Mouse (Mus musculus) E14TG2a.4 (cell line): ENCODE data around the gene Cerkl.
A peak's percentile ranks its signal among the peaks of the same experiment; 100 is the strongest.

ENCODE experiments used
- H3K27me3 ChIP-seq: 2 replicates; pipeline ENCODE4 v1.6.1; 2014; ENCODE audit warnings: low read length, control low read depth; ENCODE audit not compliant: insufficient read depth
- H3K36me3 ChIP-seq: 2 replicates; pipeline ENCODE4 v1.6.1; 2014; ENCODE audit warnings: low read length, control low read depth; ENCODE audit not compliant: insufficient read depth
- H3K4me1 ChIP-seq: replicated peaks from 2 replicates; pipeline ENCODE4 v1.6.1; 2014; ENCODE audit warnings: low read depth, low read length, control low read depth
- H3K4me3 ChIP-seq: replicated peaks from 2 replicates; pipeline ENCODE4 v1.5.1; 2014; ENCODE audit warnings: mild to moderate bottlenecking, low read length
- H3K9me3 ChIP-seq: 2 replicates; pipeline ENCODE4 v1.6.1; 2014; ENCODE audit warnings: low read length, control low read depth
- CTCF ChIP-seq: conservative IDR thresholded peaks from 2 replicates; pipeline ENCODE4 v1.5.1; 2014; ENCODE audit warnings: low read length
- NANOG ChIP-seq: IDR thresholded peaks from 2 replicates; pipeline ENCODE4 v1.6.1; 2014; ENCODE audit warnings: borderline replicate concordance, low read length, mixed read lengths
- POU5F1 ChIP-seq: IDR thresholded peaks from 2 replicates; pipeline ENCODE4 v1.6.1; 2014; ENCODE audit warnings: low read length, borderline replicate concordance

Gene Cerkl

GRCm38 (mm10) chr2:79378346-79379086, 78.1 kb downstream of the Cerkl start:
- H3K4me3 ChIP-seq = peak overlapping the region; percentile 1; the same call in 1 of the 2 replicates
- no peaks in the 10 kb centered on the region for H3K9me3 ChIP-seq
- no peaks in the 10 kb centered on the region for H3K27me3 ChIP-seq
- TF ChIP-seq CTCF (no peak), NANOG (no peak), POU5F1 (no peak)
- H3K36me3 ChIP-seq = no peaks in the 10 kb centered on the region
- peaks cover 34% of the 10 kb centered on the region for H3K4me1 ChIP-seq

GRCm38 (mm10) chr2:79372486-79373200, 83.9 kb downstream of the Cerkl start:
- Histone ChIP-seq H3K9me3 (no peaks in the 10 kb centered on the region), H3K4me3 (no peak overlapping the region), H3K36me3 (no peaks in the 10 kb centered on the region), H3K4me1 (peaks cover 41% of the 10 kb centered on the region), H3K27me3 (no peaks in the 10 kb centered on the region)
- TF ChIP-seq POU5F1 = no peak
- no peak for TF ChIP-seq NANOG
- peak; percentile 32 for TF ChIP-seq CTCF

- no peaks in the 10 kb centered on the region for H3K36me3 ChIP-seq
- H3K9me3 ChIP-seq = no peaks in the 10 kb centered on the region
Observed at GRCm38 (mm10) chr2:79372154-79372467, 84.5 kb downstream of the Cerkl start.

GRCm38 (mm10) chr2:79371326-79372153, 85.0 kb downstream of the Cerkl start:
- peaks cover 45% of the 10 kb centered on the region for H3K4me1 ChIP-seq
- H3K4me3 ChIP-seq = no peak overlapping the region
- no peaks in the 10 kb centered on the region for H3K9me3 ChIP-seq
- no peaks in the 10 kb centered on the region for H3K27me3 ChIP-seq
- no peak for TF ChIP-seq NANOG
- no peak for TF ChIP-seq CTCF
- no peak for TF ChIP-seq POU5F1
- H3K36me3 ChIP-seq = no peaks in the 10 kb centered on the region

More at GRCm38 (mm10) chr2:79372154-79372467, 84.5 kb downstream of the Cerkl start:
- Histone ChIP-seq H3K4me3 (no peak overlapping the region), H3K27me3 (no peaks in the 10 kb centered on the region), H3K4me1 (peaks cover 47% of the 10 kb centered on the region)
- no peak for TF ChIP-seq NANOG
- no peak for TF ChIP-seq CTCF
- no peak for TF ChIP-seq POU5F1

DNA sequence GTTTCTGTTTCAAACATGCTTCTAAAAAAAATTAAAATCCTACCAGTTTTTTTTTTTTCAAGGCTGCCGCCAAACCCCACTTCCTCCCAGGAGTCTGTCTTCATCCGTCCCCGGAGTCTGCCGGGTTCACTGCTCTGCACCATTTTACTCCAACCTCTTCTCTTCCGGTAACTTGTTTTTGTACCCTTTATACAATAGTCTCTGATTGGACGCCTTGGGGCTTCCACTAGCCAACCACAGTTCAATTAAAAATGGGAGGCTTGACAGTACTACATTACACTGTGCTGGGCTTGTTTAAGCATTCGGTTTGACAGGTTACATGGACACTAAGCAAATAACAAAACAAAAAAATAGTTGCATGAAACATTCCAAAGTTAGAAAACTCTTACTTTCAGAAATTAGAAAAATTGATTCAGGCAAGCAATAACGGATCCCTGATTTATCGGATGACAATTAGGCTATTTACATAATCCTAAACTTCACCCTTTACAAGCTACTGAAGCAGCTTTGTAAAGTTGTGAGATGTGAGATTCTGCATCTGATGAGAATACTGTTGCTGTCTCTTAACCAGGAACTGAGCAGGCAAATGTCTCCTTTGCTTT, 85.8 kb downstream of the Cerkl start:
- Histone ChIP-seq H3K36me3 (no peaks in the 10 kb centered on the region), H3K9me3 (no peaks in the 10 kb centered on the region), H3K4me3 (peak overlapping the region; percentile 73), H3K27me3 (no peaks in the 10 kb centered on the region), H3K4me1 (peaks cover 43% of the 10 kb centered on the region)
- TF ChIP-seq NANOG (no peak), POU5F1 (no peak), CTCF (no peak)

DNA sequence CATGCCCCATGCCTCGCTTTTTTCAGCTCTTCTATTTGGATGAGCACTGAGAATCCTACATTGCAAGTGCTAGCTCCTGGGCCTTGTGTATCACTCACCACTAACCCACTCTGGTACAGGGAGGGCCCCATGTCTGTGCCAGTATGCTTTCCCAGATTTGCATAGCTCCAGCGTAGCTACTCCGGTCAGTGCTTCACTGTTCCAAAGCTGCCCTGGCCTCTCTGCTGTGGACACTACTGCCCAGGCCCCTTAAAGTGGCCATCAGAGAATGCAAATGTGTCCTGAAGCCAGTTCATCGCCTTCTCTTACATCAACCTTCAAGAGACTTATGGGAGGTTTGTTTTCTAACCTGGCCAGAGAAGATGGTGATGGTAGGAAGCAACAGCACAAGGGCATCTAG, 86.7 kb downstream of the Cerkl start:
- TF ChIP-seq CTCF (no peak), NANOG (no peak), POU5F1 (no peak)

DNA sequence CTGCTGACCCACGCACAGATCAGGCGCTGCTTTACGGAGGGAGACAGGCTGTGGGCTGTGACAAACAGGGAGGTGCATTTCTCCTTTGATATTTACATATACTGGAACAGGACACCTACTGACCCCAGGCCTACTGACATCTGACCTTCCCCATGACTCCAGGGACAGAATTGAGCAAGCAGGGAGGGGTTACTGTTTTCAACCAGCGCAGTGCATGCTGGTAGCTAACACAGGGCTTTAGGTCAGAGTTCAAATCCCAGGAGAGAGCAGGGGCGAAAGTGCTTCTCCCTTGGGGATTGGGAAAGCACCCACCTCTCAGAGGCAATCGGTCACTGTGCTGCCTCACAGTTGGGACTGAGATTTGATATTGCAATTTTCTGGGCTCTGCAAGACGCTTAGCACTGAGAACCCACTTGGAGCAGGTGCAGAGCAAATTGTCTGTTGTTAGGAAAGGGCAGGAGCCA, 87.5 kb downstream of the Cerkl start:
- H3K27me3 ChIP-seq = no peaks in the 10 kb centered on the region
- no peaks in the 10 kb centered on the region for H3K36me3 ChIP-seq
- H3K9me3 ChIP-seq = no peaks in the 10 kb centered on the region
- no peak for TF ChIP-seq POU5F1
- TF ChIP-seq NANOG = no peak
- TF ChIP-seq CTCF = no peak
- peaks cover 57% of the 10 kb centered on the region for H3K4me1 ChIP-seq
- peak overlapping the region; percentile 49 for H3K4me3 ChIP-seq

More for the DNA sequence above, 86.7 kb downstream of the Cerkl start:
- peaks cover 49% of the 10 kb centered on the region for H3K4me1 ChIP-seq
- H3K4me3 ChIP-seq = peak overlapping the region; percentile 73
- H3K27me3 ChIP-seq = no peaks in the 10 kb centered on the region
- H3K36me3 ChIP-seq = no peaks in the 10 kb centered on the region
- no peaks in the 10 kb centered on the region for H3K9me3 ChIP-seq
